Mouse (Mus musculus): ENCODE measurements at regions not wholly inside any gene's neighbourhood (a gene's known extent, or its start where the extent isn't known, plus 50 kb on each side); places are given as distances from the start of the nearest gene placed in this dataset.

DNA sequence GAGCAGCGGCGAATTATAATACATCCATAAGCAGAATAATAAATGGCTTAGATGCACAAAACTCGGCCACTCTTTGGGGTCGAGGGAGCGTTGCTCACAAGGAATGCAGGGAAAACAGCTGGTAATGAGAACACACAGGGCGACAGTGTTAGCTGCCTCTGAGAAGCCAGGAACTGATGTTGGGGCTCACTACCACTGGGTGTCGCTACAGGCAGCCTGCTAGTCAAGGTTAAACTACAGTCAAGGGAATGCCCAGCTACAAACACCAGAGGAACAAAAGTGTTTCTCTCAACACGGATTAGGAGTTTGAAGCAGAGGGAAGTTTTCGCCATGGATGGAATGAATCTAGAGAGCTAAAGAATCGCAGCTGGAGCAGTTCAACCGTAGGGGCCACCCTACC is 175.3 kb downstream of the Gpat3 start:
- no peaks in the 10 kb centered on the region for H3K9me3 ChIP-seq
- H3K4me2 ChIP-seq: no peak overlapping the region
- no peak overlapping the region for H3K9ac ChIP-seq
- H3K27ac ChIP-seq: no peak overlapping the region
- no peak for ATAC-seq (ENCODE audit: borderline replicate concordance, extremely low read depth, low FRiP score, low TSS enrichment)
- 8% methylated on average over 11 of the region's 11 CpGs for WGBS
- H3K4me3 ChIP-seq: no peak overlapping the region
- H3K27me3 ChIP-seq: peaks cover 7% of the 10 kb centered on the region; the same call in 1 of the 2 replicates
- H3K4me1 ChIP-seq: no peaks in the 10 kb centered on the region
- H3K36me3 ChIP-seq: no peaks in the 10 kb centered on the region

DNA sequence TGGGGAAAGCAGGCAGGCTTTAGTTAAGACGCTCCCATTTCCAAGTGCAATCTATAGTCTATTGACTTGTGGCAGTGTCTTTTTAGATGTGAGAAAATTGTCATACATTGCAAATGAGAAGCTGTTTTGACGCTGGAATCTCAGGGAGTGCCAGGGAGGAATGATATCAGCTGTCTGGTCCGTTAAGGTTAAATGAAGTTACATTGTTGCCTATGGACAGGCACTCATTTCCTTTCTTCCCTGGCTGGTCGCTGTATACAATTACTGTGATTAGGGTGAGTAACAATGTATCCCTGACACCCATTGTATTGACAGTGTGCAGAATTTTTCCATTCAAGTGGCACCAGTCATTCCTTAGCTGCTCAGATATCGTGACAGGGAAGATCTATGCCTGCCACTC is 168.3 kb downstream of the Gpat3 start:
- WGBS: 64% methylated on average over 5 of the region's 5 CpGs
- no peak for ATAC-seq (ENCODE audit: borderline replicate concordance, extremely low read depth, low FRiP score, low TSS enrichment)
- no peaks in the 10 kb centered on the region for H3K36me3 ChIP-seq
- H3K27me3 ChIP-seq: 0 out of 2 replicates have a peak, but pooled peaks cover 3% of the 10 kb centered on the region
- no peak overlapping the region for H3K4me2 ChIP-seq
- no peaks in the 10 kb centered on the region for H3K9me3 ChIP-seq
- H3K4me3 ChIP-seq: no peak overlapping the region
- H3K27ac ChIP-seq: no peak overlapping the region
- H3K4me1 ChIP-seq: no peaks in the 10 kb centered on the region
- no peak overlapping the region for H3K9ac ChIP-seq

DNA sequence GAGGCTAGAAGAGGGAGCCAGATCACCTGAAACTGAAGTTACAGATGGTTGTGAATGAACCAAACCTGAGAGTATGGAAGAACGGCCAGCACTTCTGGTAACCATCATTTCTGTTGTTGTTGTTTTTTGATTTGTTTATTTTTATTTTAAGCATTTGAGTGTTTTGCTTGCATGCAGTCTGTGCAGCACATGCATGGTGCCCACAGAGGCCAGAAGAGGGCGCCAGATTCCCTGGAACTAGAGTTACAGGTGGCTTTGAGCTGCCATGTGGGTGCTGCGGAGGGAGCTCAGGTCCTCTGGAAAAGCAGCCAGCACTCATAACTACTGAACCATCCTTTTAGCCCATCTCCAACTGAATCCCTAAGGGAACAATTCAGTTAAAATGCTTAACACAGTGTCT is 159.7 kb downstream of the Gpat3 start:
- Histone ChIP-seq H3K27me3 (no peaks in the 10 kb centered on the region), H3K27ac (no peak overlapping the region), H3K4me1 (no peaks in the 10 kb centered on the region), H3K9ac (no peak overlapping the region), H3K9me3 (no peaks in the 10 kb centered on the region), H3K4me2 (no peak overlapping the region), H3K4me3 (no peak overlapping the region), H3K36me3 (no peaks in the 10 kb centered on the region)
- WGBS: 59% methylated on average over 3 of the region's 3 CpGs
- ATAC-seq (ENCODE audit: borderline replicate concordance, extremely low read depth, low FRiP score, low TSS enrichment): no peak

DNA sequence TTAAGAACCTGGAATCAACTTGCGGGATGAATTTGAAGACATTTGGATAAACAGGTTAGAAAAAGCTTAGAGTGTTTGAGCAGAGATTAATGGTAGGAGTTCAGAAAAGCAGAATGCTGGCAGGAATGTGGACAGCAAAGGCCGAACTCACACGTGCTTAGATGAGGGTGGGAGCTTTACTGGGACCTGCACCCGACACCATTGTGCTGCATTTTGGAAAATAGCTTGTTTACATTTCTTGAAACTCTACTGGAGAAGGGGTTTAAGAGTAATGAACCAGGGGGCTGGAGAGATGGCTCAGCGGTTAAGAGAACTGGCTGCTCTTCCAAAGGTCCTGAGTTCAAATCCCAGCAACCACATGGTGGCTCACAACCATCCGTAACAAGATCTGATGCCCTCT is 154.9 kb downstream of the Gpat3 start:
- H3K4me2 ChIP-seq: no peak overlapping the region
- H3K36me3 ChIP-seq: no peaks in the 10 kb centered on the region
- H3K27ac ChIP-seq: no peak overlapping the region
- no peaks in the 10 kb centered on the region for H3K4me1 ChIP-seq
- H3K9me3 ChIP-seq: no peaks in the 10 kb centered on the region
- 72% methylated on average over 6 of the region's 6 CpGs for WGBS
- H3K4me3 ChIP-seq: no peak overlapping the region
- H3K27me3 ChIP-seq: no peaks in the 10 kb centered on the region
- no peak overlapping the region for H3K9ac ChIP-seq
- no peak for ATAC-seq (ENCODE audit: borderline replicate concordance, extremely low read depth, low FRiP score, low TSS enrichment)

DNA sequence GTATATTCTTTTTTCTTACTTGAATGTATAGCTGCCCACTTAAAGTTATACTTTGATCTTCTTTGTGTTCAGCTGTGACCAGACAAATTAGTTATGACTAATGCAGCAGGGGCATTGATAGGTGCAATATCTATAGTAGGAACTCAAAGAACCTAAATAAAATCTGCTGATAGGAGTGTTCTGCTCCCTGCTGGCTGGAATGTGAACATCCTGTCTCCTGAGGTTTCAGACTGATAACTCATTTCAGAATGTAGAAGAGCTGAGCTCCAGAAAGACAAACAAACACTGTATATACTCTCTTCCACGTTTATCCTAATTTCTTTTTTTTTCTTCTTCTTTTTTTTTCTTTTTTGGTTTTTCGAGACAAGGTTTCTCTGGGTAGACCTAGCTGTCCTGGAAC is 146.9 kb downstream of the Gpat3 start:
- WGBS: 53% methylated on average over 2 of the region's 2 CpGs
- H3K9ac ChIP-seq: no peak overlapping the region
- no peak overlapping the region for H3K4me2 ChIP-seq
- no peaks in the 10 kb centered on the region for H3K9me3 ChIP-seq
- no peak overlapping the region for H3K4me3 ChIP-seq
- no peak for ATAC-seq (ENCODE audit: borderline replicate concordance, extremely low read depth, low FRiP score, low TSS enrichment)
- H3K4me1 ChIP-seq: no peaks in the 10 kb centered on the region
- H3K27me3 ChIP-seq: no peaks in the 10 kb centered on the region
- no peaks in the 10 kb centered on the region for H3K36me3 ChIP-seq
- no peak overlapping the region for H3K27ac ChIP-seq

DNA sequence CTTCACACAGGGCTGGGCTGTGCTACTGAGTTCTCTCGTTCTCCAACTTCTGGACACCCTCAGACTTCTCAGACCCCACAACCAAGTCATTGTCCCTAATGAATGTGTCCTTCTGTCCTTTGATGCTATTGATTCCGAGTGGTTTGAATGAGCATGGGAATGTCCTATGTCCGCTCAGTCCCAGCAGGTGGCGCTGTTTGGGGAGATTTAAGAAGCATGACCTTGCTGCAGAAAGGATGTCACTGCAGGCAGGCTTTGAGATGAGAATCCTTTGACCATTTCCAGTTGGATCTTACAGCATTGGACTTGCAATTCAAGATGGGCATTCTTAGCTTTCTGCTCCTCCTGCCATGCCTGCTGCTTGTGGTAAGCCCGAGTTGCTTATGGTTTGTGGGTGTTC is 146.1 kb downstream of the Gpat3 start:
- WGBS: 25% methylated on average over 5 of the region's 5 CpGs
- Histone ChIP-seq H3K36me3 (no peaks in the 10 kb centered on the region), H3K4me1 (no peaks in the 10 kb centered on the region), H3K27ac (no peak overlapping the region), H3K4me3 (no peak overlapping the region), H3K9ac (no peak overlapping the region), H3K4me2 (no peak overlapping the region), H3K27me3 (no peaks in the 10 kb centered on the region), H3K9me3 (no peaks in the 10 kb centered on the region)
- ATAC-seq (ENCODE audit: borderline replicate concordance, extremely low read depth, low FRiP score, low TSS enrichment): no peak

DNA sequence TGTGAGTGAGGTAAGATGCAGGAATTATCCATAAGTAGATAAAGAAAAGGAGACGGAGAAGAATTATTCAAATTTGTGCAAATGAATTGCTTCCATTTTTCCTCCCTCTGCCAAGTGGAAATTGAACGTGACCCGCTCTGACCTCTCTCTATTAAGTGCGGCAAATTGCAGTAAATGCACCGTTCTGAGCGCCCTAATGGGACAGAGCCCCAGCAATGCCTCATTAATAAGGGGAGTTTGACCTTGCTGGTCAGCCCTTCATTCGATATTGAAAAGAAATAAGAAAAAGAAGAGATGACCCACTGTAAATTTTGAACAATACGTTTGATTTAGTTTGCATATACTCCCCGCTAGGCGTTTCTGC is 137.0 kb downstream of the Gpat3 start:
- H3K4me2 ChIP-seq: no peak overlapping the region
- H3K4me3 ChIP-seq: no peak overlapping the region
- no peaks in the 10 kb centered on the region for H3K27me3 ChIP-seq
- no peak overlapping the region for H3K9ac ChIP-seq
- H3K36me3 ChIP-seq: no peaks in the 10 kb centered on the region
- no peaks in the 10 kb centered on the region for H3K4me1 ChIP-seq
- WGBS: 78% methylated on average over 10 of the region's 10 CpGs
- no peaks in the 10 kb centered on the region for H3K9me3 ChIP-seq
- no peak for ATAC-seq (ENCODE audit: borderline replicate concordance, extremely low read depth, low FRiP score, low TSS enrichment)
- no peak overlapping the region for H3K27ac ChIP-seq

DNA sequence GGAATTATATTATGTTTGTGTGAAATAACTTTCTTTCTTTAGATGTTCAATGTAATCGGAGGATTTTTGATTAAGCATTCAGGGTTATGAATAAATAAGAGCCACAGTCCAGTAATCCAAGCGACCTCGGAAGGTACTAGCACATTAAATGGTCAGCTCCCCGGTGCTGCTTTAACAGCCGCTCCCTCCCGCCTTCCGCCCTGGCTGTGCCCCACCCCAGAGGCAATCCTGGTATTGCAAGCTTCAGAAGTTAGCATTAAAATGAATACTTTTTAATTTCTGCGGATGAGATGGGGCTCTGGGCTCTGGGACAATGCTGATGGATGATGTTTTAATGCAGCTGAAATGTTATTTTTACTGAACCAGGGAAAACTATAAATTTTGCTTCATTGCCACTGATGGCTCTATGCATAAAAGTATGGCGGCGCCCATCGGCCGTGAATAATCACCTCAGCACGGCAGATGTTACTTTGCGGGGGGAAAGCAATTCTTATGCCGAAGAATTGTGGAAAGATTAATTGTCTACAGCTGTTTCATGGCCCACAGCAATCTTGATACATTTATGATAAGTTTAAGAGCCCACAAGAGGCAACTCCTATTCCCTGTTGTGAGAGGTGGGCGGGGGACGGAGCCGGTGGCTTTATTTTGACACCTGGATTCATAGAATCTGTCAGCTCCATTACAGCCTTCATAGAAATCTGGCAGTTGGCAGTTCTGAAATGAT is 136.5 kb downstream of the Gpat3 start:
- Histone ChIP-seq H3K36me3 (no peaks in the 10 kb centered on the region), H3K4me1 (no peaks in the 10 kb centered on the region), H3K4me3 (no peak overlapping the region), H3K9me3 (no peaks in the 10 kb centered on the region), H3K9ac (no peak overlapping the region), H3K27ac (no peak overlapping the region), H3K4me2 (no peak overlapping the region), H3K27me3 (no peaks in the 10 kb centered on the region)
- no peak for ATAC-seq (ENCODE audit: borderline replicate concordance, extremely low read depth, low FRiP score, low TSS enrichment)
- 80% methylated on average over 18 of the region's 18 CpGs for WGBS

DNA sequence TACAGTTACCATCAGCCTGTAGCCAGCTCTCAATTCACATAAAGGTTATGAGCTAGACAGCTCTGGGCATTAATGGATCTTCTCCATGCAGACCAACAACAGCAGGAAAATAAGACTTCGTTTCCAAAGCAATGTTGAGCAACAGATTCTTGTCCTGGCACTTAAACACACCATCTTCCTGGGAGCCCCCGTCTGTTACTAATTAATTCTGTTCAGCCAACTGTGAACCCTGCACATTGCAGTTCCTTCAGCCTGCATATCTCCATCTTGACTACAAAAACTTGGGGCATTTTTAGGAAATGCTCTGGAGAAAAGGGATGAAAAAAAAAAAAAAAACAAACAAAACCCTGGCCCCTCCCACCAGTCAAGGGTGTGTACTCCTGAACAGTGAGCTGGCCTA is 131.2 kb downstream of the Gpat3 start:
- no peaks in the 10 kb centered on the region for H3K27me3 ChIP-seq
- H3K9ac ChIP-seq: no peak overlapping the region
- no peak overlapping the region for H3K27ac ChIP-seq
- H3K36me3 ChIP-seq: no peaks in the 10 kb centered on the region
- 64% methylated on average over 2 of the region's 2 CpGs for WGBS
- H3K4me3 ChIP-seq: no peak overlapping the region
- no peak for ATAC-seq (ENCODE audit: borderline replicate concordance, extremely low read depth, low FRiP score, low TSS enrichment)
- H3K4me1 ChIP-seq: no peaks in the 10 kb centered on the region
- H3K9me3 ChIP-seq: no peaks in the 10 kb centered on the region
- H3K4me2 ChIP-seq: no peak overlapping the region

DNA sequence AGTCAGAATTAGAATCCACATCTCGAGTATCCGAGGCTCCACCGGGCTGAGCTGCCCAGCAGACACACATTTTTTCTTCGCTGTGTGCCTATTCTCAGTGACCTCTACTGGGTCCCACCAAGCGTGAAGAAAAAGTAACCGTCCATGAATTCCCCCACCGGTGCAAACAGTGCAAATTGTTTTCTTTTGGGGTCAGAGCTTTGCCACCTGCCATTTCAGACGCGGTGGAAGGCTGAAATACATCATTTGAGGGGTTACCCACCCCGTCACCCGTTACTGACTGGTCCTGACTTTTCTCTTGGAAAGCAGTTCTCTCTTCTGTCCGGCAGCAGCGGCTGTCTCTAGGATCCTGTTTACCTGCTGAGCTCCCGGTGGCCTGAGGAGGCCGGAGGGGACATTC is 105.7 kb downstream of the Gpat3 start:
- Histone ChIP-seq H3K27ac (no peak overlapping the region), H3K36me3 (no peaks in the 10 kb centered on the region), H3K9me3 (no peaks in the 10 kb centered on the region), H3K9ac (no peak overlapping the region), H3K4me2 (no peak overlapping the region), H3K27me3 (no peaks in the 10 kb centered on the region), H3K4me1 (no peaks in the 10 kb centered on the region), H3K4me3 (no peak overlapping the region)
- ATAC-seq (ENCODE audit: borderline replicate concordance, extremely low read depth, low FRiP score, low TSS enrichment): no peak
- 47% methylated on average over 15 of the region's 15 CpGs for WGBS

Data from lung, embryonic 15.5 days (tissue).